ENCODE assay signal across 12 mouse cellular contexts in genomic region chr7:82256936-82257335, GRCm38 (mm10).
"Had no signal": no experiment of that assay in that cellular context is flagged by ENCODE, and none has a peak within 500 bp of the region (broad histone marks: within the 10 kb centered on the region; RNA-seq: fewer than 3 reads in every experiment).

No protein-coding gene starts in this region.

- H3K27ac ChIP-seq: limb, embryonic 13.5 days; liver, embryonic 14.5 days; midbrain, embryonic 15.5 days; neural tube, embryonic 12.5 days; stomach, postnatal 0 days had no signal

- H3K4me1 ChIP-seq: limb, embryonic 13.5 days; megakaryocyte, embryonic 14.5 days; midbrain, embryonic 15.5 days; neural tube, embryonic 12.5 days had no signal

- ATAC-seq: midbrain, embryonic 15.5 days had no signal

- H3K4me3 ChIP-seq: limb, embryonic 13.5 days; megakaryocyte, embryonic 14.5 days; midbrain, embryonic 15.5 days; neural tube, embryonic 12.5 days had no signal

- H3K9ac ChIP-seq: limb, embryonic 13.5 days; liver, embryonic 14.5 days; midbrain, embryonic 15.5 days; neural tube, embryonic 12.5 days had no signal

- H3K36me3 ChIP-seq: limb, embryonic 13.5 days; midbrain, embryonic 15.5 days; neural tube, embryonic 12.5 days had no signal

- H3K4me2 ChIP-seq: limb, embryonic 13.5 days; midbrain, embryonic 11.5 days; midbrain, embryonic 15.5 days; neural tube, embryonic 12.5 days had no signal

- DNase-seq: layer of hippocampus, adult 9-11 months; layer of hippocampus, postnatal 36 days; lung, adult 18-20 months; thymus, adult 18-20 months; thymus, postnatal 14 days had no signal

- H3K27me3 ChIP-seq: limb, embryonic 13.5 days; megakaryocyte, embryonic 14.5 days; midbrain, embryonic 15.5 days; neural tube, embryonic 12.5 days had no signal

- H3K9me3 ChIP-seq: limb, embryonic 13.5 days; midbrain, embryonic 15.5 days; neural tube, embryonic 12.5 days had no signal
